In the genomic region with DNA sequence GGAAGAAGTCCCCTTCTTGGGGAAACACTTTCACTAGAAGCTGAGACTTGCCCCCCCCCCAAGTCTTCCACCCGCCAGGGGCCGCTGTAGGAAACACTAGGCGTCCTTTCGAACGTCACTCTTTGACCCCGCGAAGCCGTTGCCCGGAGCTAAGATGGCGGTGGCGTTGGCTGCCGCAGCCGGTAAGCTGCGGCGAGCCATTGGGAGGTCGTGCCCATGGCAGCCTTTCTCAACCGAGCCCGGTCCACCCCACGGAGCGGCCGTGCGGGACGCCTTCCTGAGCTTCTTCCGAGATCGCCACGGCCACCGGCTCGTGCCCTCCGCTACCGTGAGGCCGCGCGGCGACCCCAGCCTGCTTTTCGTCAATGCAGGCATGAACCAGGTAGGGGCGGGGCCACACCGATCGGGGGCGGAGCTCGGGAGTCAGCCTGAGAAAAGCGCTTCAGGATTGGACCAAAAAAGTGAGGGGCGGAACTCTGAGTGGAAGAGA, we compare ENCODE assay signal across 8 mouse cellular contexts. TPM values are rescaled to one million over a fixed set of nuclear protein-coding genes. Genes with fewer than 3 reads are reported as not detected.
DNase-seq lines count a peak whose midpoint lies in the region; ATAC-seq and TF ChIP-seq lines count a peak whose summit lies in the region.

A gene (plus strand): TSS at position 142 of the 490 bp plus-strand sequence.

- peak within 1 kb of the TSS; percentile 53 for H3K4me2 ChIP-seq in heart, embryonic 12.5 days
- H3K4me2 ChIP-seq in kidney, postnatal 0 days (ENCODE audit: low read length), result peak within 1 kb of the TSS; percentile 48
- peak within 1 kb of the TSS; percentile 64 for H3K4me2 ChIP-seq in liver, embryonic 11.5 days
- H3K4me2 ChIP-seq in stomach, embryonic 14.5 days (replicated peaks; ENCODE audit: low read depth, low read length), result peak within 1 kb of the TSS; percentile 43

- peak; percentile 97 for DNase-seq in brain, embryonic 14.5 days (ENCODE audit: low read depth)
- peak; percentile 95 for DNase-seq in kidney, postnatal 0 days (ENCODE audit: low spot score)
- DNase-seq in liver, embryonic 11.5 days (ENCODE audit: low spot score), result peak; percentile 98
- peak; percentile 98 for DNase-seq in naive thymus-derived CD4-positive, alpha-beta T cell, adult 2 months (ENCODE audit: low read depth)

- peak within 1 kb of the TSS; percentile 52 for H3K4me3 ChIP-seq in C2C12 (ENCODE audit: insufficient read depth, poor library complexity, severe bottlenecking)
- H3K4me3 ChIP-seq in erythroblast, embryonic 14.5 days (replicated peaks), result peak within 1 kb of the TSS; percentile 92
- H3K4me3 ChIP-seq in heart, embryonic 12.5 days, result peak within 1 kb of the TSS; percentile 77
- H3K4me3 ChIP-seq in kidney, postnatal 0 days (replicated peaks; ENCODE audit: low read depth, low read length), result peak within 1 kb of the TSS; percentile 86
- H3K4me3 ChIP-seq in liver, embryonic 11.5 days (ENCODE audit: low read depth, low read length), result peak within 1 kb of the TSS; percentile 82
- peak within 1 kb of the TSS; percentile 78 for H3K4me3 ChIP-seq in stomach, embryonic 14.5 days (ENCODE audit: low read depth, low read length)

- peaks cover 22% of the 10 kb centered on the region for H3K4me1 ChIP-seq in erythroblast, embryonic 14.5 days (ENCODE audit: control insufficient read depth)
- H3K4me1 ChIP-seq in heart, embryonic 12.5 days (replicated peaks), result peaks cover 17% of the 10 kb centered on the region
- H3K4me1 ChIP-seq in kidney, postnatal 0 days (replicated peaks; ENCODE audit: insufficient read depth, low read length), result 0 out of 2 replicates have a peak, but pooled peaks cover 4% of the 10 kb centered on the region
- H3K4me1 ChIP-seq in liver, embryonic 11.5 days (replicated peaks; ENCODE audit: control insufficient read depth, insufficient read depth, low read length), result peaks cover 6% of the 10 kb centered on the region; the same call in 1 of the 2 replicates
- H3K4me1 ChIP-seq in stomach, embryonic 14.5 days (ENCODE audit: control insufficient read depth, insufficient read depth, low read length), result peaks cover 4% of the 10 kb centered on the region

- peaks cover 17% of the 10 kb centered on the region for H3K36me3 ChIP-seq in C2C12 (ENCODE audit: control insufficient read depth, insufficient read depth)
- peaks cover 24% of the 10 kb centered on the region for H3K36me3 ChIP-seq in erythroblast, embryonic 14.5 days (ENCODE audit: control insufficient read depth)
- H3K36me3 ChIP-seq in heart, embryonic 12.5 days, result peaks cover 37% of the 10 kb centered on the region
- H3K36me3 ChIP-seq in kidney, postnatal 0 days (ENCODE audit: insufficient read depth, low read length), result no peaks in the 10 kb centered on the region; the same call in 1 of the 2 replicates
- peaks cover 4% of the 10 kb centered on the region; the same call in 1 of the 2 replicates for H3K36me3 ChIP-seq in liver, embryonic 11.5 days (ENCODE audit: control insufficient read depth, insufficient read depth, low read length)
- no peaks in the 10 kb centered on the region; the same call in 1 of the 2 replicates for H3K36me3 ChIP-seq in stomach, embryonic 14.5 days (ENCODE audit: control insufficient read depth, insufficient read depth, low read length)

- under 1% methylated on average over 42 of the region's 42 CpGs for WGBS in heart, embryonic 12.5 days
- under 1% methylated on average over 42 of the region's 42 CpGs for WGBS in kidney, postnatal 0 days
- under 1% methylated on average over 42 of the region's 42 CpGs for WGBS in liver, embryonic 11.5 days
- WGBS in stomach, embryonic 14.5 days, result under 1% methylated on average over 42 of the region's 42 CpGs

- H3K27ac ChIP-seq in heart, embryonic 12.5 days (ENCODE audit: poor library complexity, severe bottlenecking), result peak within 1 kb of the TSS; percentile 78
- peak within 1 kb of the TSS; percentile 81 for H3K27ac ChIP-seq in kidney, postnatal 0 days
- H3K27ac ChIP-seq in liver, embryonic 11.5 days (ENCODE audit: low read depth, low read length), result peak within 1 kb of the TSS; percentile 74; the same call in 1 of the 2 replicates
- peak within 1 kb of the TSS; percentile 78; the same call in 1 of the 2 replicates for H3K27ac ChIP-seq in stomach, embryonic 14.5 days (ENCODE audit: low read length)

- TF ChIP-seq POLR2A in brain, embryonic 14.5 days (IDR thresholded peaks at IDR 0.05; ENCODE audit: borderline replicate concordance, extremely low read depth, insufficient read depth, insufficient read length, poor library complexity, severe bottlenecking), result peak; percentile 71; the same call in 1 of the 2 replicates

- H3K9ac ChIP-seq in heart, embryonic 12.5 days, result peak within 1 kb of the TSS; percentile 85
- peak within 1 kb of the TSS; percentile 68 for H3K9ac ChIP-seq in kidney, postnatal 0 days (ENCODE audit: low read depth, low read length)
- peak within 1 kb of the TSS; percentile 89 for H3K9ac ChIP-seq in liver, embryonic 11.5 days (ENCODE audit: low read depth, low read length)
- peak within 1 kb of the TSS; percentile 61 for H3K9ac ChIP-seq in stomach, embryonic 14.5 days (replicated peaks; ENCODE audit: low read depth, low read length)

- ATAC-seq in heart, embryonic 12.5 days (ENCODE audit: insufficient number of reproducible peaks, low FRiP score), result peak; percentile 91
- ATAC-seq in kidney, postnatal 0 days (replicated peaks; ENCODE audit: low FRiP score, low read depth), result peak; percentile 91
- peak; percentile 90 for ATAC-seq in liver, embryonic 11.5 days (replicated peaks; ENCODE audit: low FRiP score)
- peak; percentile 94 for ATAC-seq in stomach, embryonic 14.5 days (ENCODE audit: insufficient number of reproducible peaks, insufficient read depth, low FRiP score, low read depth)

- no peaks in the 10 kb centered on the region for H3K79me2 ChIP-seq in C2C12 (ENCODE audit: control insufficient read depth, insufficient read depth)

- H3K79me3 ChIP-seq in C2C12 (ENCODE audit: low read depth), result no peaks in the 10 kb centered on the region

- peak within 1 kb of the TSS; percentile 73 for H3ac ChIP-seq in C2C12 (ENCODE audit: control insufficient read depth, insufficient read length, low read depth)

- H3K9me3 ChIP-seq in erythroblast, embryonic 14.5 days (ENCODE audit: control insufficient read depth, low read length), result no peaks in the 10 kb centered on the region
- H3K9me3 ChIP-seq in heart, embryonic 12.5 days (replicated peaks), result no peaks in the 10 kb centered on the region
- H3K9me3 ChIP-seq in kidney, postnatal 0 days (replicated peaks; ENCODE audit: low read length), result no peaks in the 10 kb centered on the region
- no peaks in the 10 kb centered on the region for H3K9me3 ChIP-seq in liver, embryonic 11.5 days (ENCODE audit: control insufficient read depth, low read length)
- H3K9me3 ChIP-seq in stomach, embryonic 14.5 days (ENCODE audit: control insufficient read depth, low read depth, low read length), result no peaks in the 10 kb centered on the region

- peak; percentile 62 for TF ChIP-seq CTCF in C2C12 (IDR thresholded peaks at IDR 0.05; ENCODE audit: control insufficient read depth, insufficient read depth, insufficient read length)
- peak; percentile 83 for TF ChIP-seq CTCF in brain, embryonic 14.5 days (IDR thresholded peaks at IDR 0.05; ENCODE audit: borderline replicate concordance, extremely low read depth, insufficient read depth, insufficient read length)
- TF ChIP-seq CTCF in kidney, postnatal 0 days (IDR thresholded peaks at IDR 0.05; ENCODE audit: low read depth), result peak; percentile 91

- H3K27me3 ChIP-seq in C2C12 (ENCODE audit: control insufficient read depth, insufficient read depth, insufficient read length), result no peaks in the 10 kb centered on the region
- no peaks in the 10 kb centered on the region for H3K27me3 ChIP-seq in erythroblast, embryonic 14.5 days (ENCODE audit: control insufficient read depth)
- H3K27me3 ChIP-seq in heart, embryonic 12.5 days (replicated peaks), result no peaks in the 10 kb centered on the region
- no peaks in the 10 kb centered on the region for H3K27me3 ChIP-seq in kidney, postnatal 0 days (ENCODE audit: insufficient read depth, low read length)
- H3K27me3 ChIP-seq in liver, embryonic 11.5 days (replicated peaks; ENCODE audit: control insufficient read depth, insufficient read depth, low read length), result no peaks in the 10 kb centered on the region
- no peaks in the 10 kb centered on the region for H3K27me3 ChIP-seq in stomach, embryonic 14.5 days (ENCODE audit: control insufficient read depth, insufficient read depth, low read length)

TF ChIP-seq in C2C12, 6 proteins besides CTCF, POLR2A, EP300 and RAD21:
- TF ChIP-seq MYOD1 (IDR thresholded peaks at IDR 0.05; ENCODE audit: control insufficient read depth, insufficient read length, low read depth), result no peak
- TF ChIP-seq MAX (IDR thresholded peaks at IDR 0.05), result no peak
- no peak for TF ChIP-seq FOSL1 (IDR thresholded peaks at IDR 0.05; ENCODE audit: insufficient read depth, low read length, poor library complexity, severe bottlenecking)
- no peak for TF ChIP-seq MYOG (IDR thresholded peaks at IDR 0.05; ENCODE audit: control insufficient read depth, extremely low read depth, insufficient read length)
- TF ChIP-seq USF1 (IDR thresholded peaks at IDR 0.05; ENCODE audit: low read depth), result no peak
- TF ChIP-seq CEBPB (IDR thresholded peaks at IDR 0.05; ENCODE audit: low read depth), result no peak

RNA-seq across cellular contexts. Expression of the gene that starts here (rescaled TPM):
- polyA plus RNA-seq in C2C12 (2012; fragmentation: generic; extraction: Trizol), result 14.3 TPM
- polyA plus RNA-seq in brain, embryonic 14.5 days (2012; rRNA removed), result 21.0 and 23.3 TPM in 2 replicates
- polyA plus RNA-seq in erythroblast, embryonic 14.5 days (2012), result 1.3 and 1.7 TPM in 2 replicates
- polyA plus RNA-seq in heart, embryonic 12.5 days (2016; fragmentation: Nextera tagmentation; extraction: Ambion mirVana), result 25.3 and 27.9 TPM in 2 replicates
- 11.5 and 13.8 TPM in 2 replicates for polyA plus RNA-seq in kidney, postnatal 0 days (2015; fragmentation: Nextera tagmentation; extraction: Ambion mirVana)
- 19.4 and 19.7 TPM in 2 replicates for polyA plus RNA-seq in liver, embryonic 11.5 days (2014; fragmentation: Nextera tagmentation; extraction: Ambion mirVana)
- 14.8 and 16.8 TPM in 2 replicates for polyA plus RNA-seq in stomach, embryonic 14.5 days (2014; fragmentation: Nextera tagmentation; extraction: Ambion mirVana)

Comparison
In these comparisons a context has a peak if more than half of its experiments do, and no peak if none do; other contexts are left out.
1. Peak in every context shown above with its lines: DNase-seq, ATAC-seq, H3K4me3 ChIP-seq and H3K27ac ChIP-seq.